ENCODE assay signal across 26 mouse cellular contexts in the genomic region with DNA sequence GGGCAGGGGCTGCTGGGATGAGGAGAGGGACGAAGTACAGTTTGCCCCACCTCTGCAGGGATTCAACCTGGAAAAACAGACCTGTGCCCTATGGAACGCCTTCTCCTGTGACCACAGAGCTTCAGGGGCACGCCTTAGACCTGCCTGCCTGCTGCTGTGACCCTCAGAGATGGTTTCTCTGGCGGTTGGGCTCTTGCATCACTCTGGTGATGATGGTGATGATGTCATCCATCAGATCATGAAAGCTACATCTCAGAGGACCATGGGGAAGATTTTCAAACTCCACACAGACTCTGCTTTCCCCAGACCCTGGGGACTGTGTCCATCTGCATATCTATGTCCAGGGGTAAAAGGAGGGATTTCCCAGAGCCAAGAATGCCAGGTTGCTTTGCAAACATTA.
DNase-seq lines count a peak whose midpoint lies in the region; ATAC-seq lines count a peak whose summit lies in the region.
"Had no signal": no experiment of that assay in that cellular context is flagged by ENCODE, and none has a peak within 500 bp of the region (broad histone marks: within the 10 kb centered on the region; RNA-seq: fewer than 3 reads in every experiment).

No protein-coding gene starts in this region.

- H3K4me3 ChIP-seq in heart, embryonic 10.5 days: no peak overlapping the region
- H3K4me3 ChIP-seq in embryonic facial prominence, embryonic 10.5 days: no peak overlapping the region
- H3K4me3 ChIP-seq in limb, embryonic 10.5 days: no peak overlapping the region
- H3K4me3 ChIP-seq: embryonic facial prominence, embryonic 12.5 days; embryonic facial prominence, embryonic 15.5 days; forebrain, embryonic 15.5 days; hindbrain, embryonic 10.5 days; hindbrain, embryonic 13.5 days; intestine, embryonic 15.5 days had no signal

- no peak for ATAC-seq in cerebellum, adult (ENCODE audit: insufficient number of reproducible peaks, low FRiP score, low TSS enrichment)
- ATAC-seq in granulocyte monocyte progenitor cell, adult 5-6 weeks (replicated peaks; ENCODE audit: poor library complexity, severe bottlenecking): 0 out of 2 replicates have a peak, but pooled peaks have one; percentile 21
- ATAC-seq: activated CD4-positive, CD25-positive, alpha-beta regulatory T cell, adult 4 months; forebrain, embryonic 15.5 days; hindbrain, embryonic 16.5 days; intestine, embryonic 15.5 days had no signal

- WGBS in heart, embryonic 10.5 days: 77% methylated on average over 4 of the region's 4 CpGs
- 88% methylated on average over 4 of the region's 4 CpGs for WGBS in embryonic facial prominence, embryonic 10.5 days
- WGBS in limb, embryonic 10.5 days: 95% methylated on average over 4 of the region's 4 CpGs

- intact Hi-C loops in heart, postnatal 14 days (cut with DNase I): loop anchor here (5.0 to 10.0 kb wide), 2 partner anchors 43 to 881 kb away; no protein-coding TSS in a partner anchor

- no peaks in the 10 kb centered on the region for H3K27me3 ChIP-seq in heart, embryonic 10.5 days (ENCODE audit: insufficient read depth, poor library complexity, severe bottlenecking)
- H3K27me3 ChIP-seq in embryonic facial prominence, embryonic 10.5 days (replicated peaks; ENCODE audit: low read depth, poor library complexity, severe bottlenecking): no peaks in the 10 kb centered on the region
- H3K27me3 ChIP-seq in limb, embryonic 10.5 days (ENCODE audit: low read depth, poor library complexity, severe bottlenecking): no peaks in the 10 kb centered on the region
- H3K27me3 ChIP-seq: CH12.LX; embryonic facial prominence, embryonic 12.5 days; embryonic facial prominence, embryonic 15.5 days; forebrain, embryonic 15.5 days; hindbrain, embryonic 13.5 days; intestine, embryonic 15.5 days had no signal

- peak; percentile 24 for DNase-seq in cerebellum, adult 11-12 months
- no peak for DNase-seq in heart, embryonic 10.5 days (ENCODE audit: low spot score)
- no peak for DNase-seq in heart, postnatal 14 days
- peak; percentile 33 for DNase-seq in 3T3-L1 (ENCODE audit: low read depth, low spot score)
- no peak for DNase-seq in embryonic facial prominence, embryonic 10.5 days (ENCODE audit: low spot score)
- no peak for DNase-seq in limb, embryonic 10.5 days (ENCODE audit: low spot score)
- DNase-seq: adrenal gland, adult 8-10 months; adrenal gland, postnatal 25 days; B cell, adult 2 months; cerebellum, postnatal 14 days; gastrocnemius, postnatal 14 days; heart, postnatal 36 days; kidney, adult 11 months; kidney, adult 8-10 months had no signal

- peaks cover 62% of the 10 kb centered on the region for H3K4me1 ChIP-seq in heart, embryonic 10.5 days
- peaks cover 9% of the 10 kb centered on the region for H3K4me1 ChIP-seq in embryonic facial prominence, embryonic 10.5 days
- 0 out of 2 replicates have a peak, but pooled peaks cover 4% of the 10 kb centered on the region for H3K4me1 ChIP-seq in limb, embryonic 10.5 days

- no peaks in the 10 kb centered on the region for H3K9me3 ChIP-seq in heart, embryonic 10.5 days
- no peaks in the 10 kb centered on the region for H3K9me3 ChIP-seq in embryonic facial prominence, embryonic 10.5 days
- H3K9me3 ChIP-seq in limb, embryonic 10.5 days (replicated peaks): no peaks in the 10 kb centered on the region
- H3K9me3 ChIP-seq: embryonic facial prominence, embryonic 12.5 days; embryonic facial prominence, embryonic 15.5 days; forebrain, embryonic 15.5 days; hindbrain, embryonic 10.5 days; hindbrain, embryonic 13.5 days; intestine, embryonic 15.5 days had no signal

- peak overlapping the region; percentile 47 for H3K27ac ChIP-seq in heart, embryonic 10.5 days
- H3K27ac ChIP-seq in embryonic facial prominence, embryonic 10.5 days (replicated peaks): no peak overlapping the region
- H3K27ac ChIP-seq in limb, embryonic 10.5 days: no peak overlapping the region
- H3K27ac ChIP-seq: embryonic facial prominence, embryonic 12.5 days; embryonic facial prominence, embryonic 15.5 days; forebrain, embryonic 15.5 days; hindbrain, embryonic 10.5 days; hindbrain, embryonic 13.5 days; intestine, embryonic 15.5 days had no signal

- H3K36me3 ChIP-seq in heart, embryonic 10.5 days: peaks cover 13% of the 10 kb centered on the region
- peaks cover 43% of the 10 kb centered on the region for H3K36me3 ChIP-seq in embryonic facial prominence, embryonic 10.5 days (replicated peaks)
- peaks cover 39% of the 10 kb centered on the region for H3K36me3 ChIP-seq in limb, embryonic 10.5 days
- H3K36me3 ChIP-seq: G1E; intestine, embryonic 15.5 days had no signal

Comparison
In these comparisons a context has a peak if more than half of its experiments do, and no peak if none do; other contexts are left out.
1. DNase-seq: peak in cerebellum, adult 11-12 months (single experiment) and 3T3-L1 (single experiment); none in heart, embryonic 10.5 days (single experiment), heart, postnatal 14 days (0 of 2), embryonic facial prominence, embryonic 10.5 days (single experiment) and limb, embryonic 10.5 days (single experiment).